Mouse (Mus musculus) forebrain, postnatal 0 days (tissue): ENCODE measurements around the gene Atp5b. TPM values are rescaled to one million over a fixed set of nuclear protein-coding genes. Genes with fewer than 3 reads are reported as not detected.

Experiments used
- ATAC-seq: fragments of 200-750 bp; cut with Nextera tagmentation; 2 replicates; pipeline ENCODE4 v1.8.0; 2017; ENCODE audit warnings: mild to moderate bottlenecking, moderate library complexity
- DNase-seq: peaks from one replicate; pipeline ENCODE4 v3.0.0-alpha.2; 2015
- H3K27ac ChIP-seq: fragments of 300-500 bp; sonication (generic); 2 replicates; pipeline ENCODE4 v1.5.1; 2014; ENCODE audit warnings: low read depth, mild to moderate bottlenecking, antibody characterized with exemption, low read length, moderate library complexity, mixed read lengths
- H3K27me3 ChIP-seq: fragments of 300-500 bp; sonication (generic); 2 replicates; pipeline ENCODE4 v1.6.1; 2014; ENCODE audit warnings: mild to moderate bottlenecking, low read length, mixed read lengths; ENCODE audit not compliant: insufficient read depth
- H3K36me3 ChIP-seq: fragments of 300-500 bp; sonication (generic); 2 replicates; pipeline ENCODE4 v1.6.1; 2014; ENCODE audit warnings: mild to moderate bottlenecking, moderate library complexity; ENCODE audit not compliant: insufficient read depth
- H3K4me1 ChIP-seq: fragments of 300-500 bp; sonication (generic); 2 replicates; pipeline ENCODE4 v1.6.1; 2014; ENCODE audit warnings: antibody characterized with exemption; ENCODE audit not compliant: insufficient read depth
- H3K4me2 ChIP-seq: fragments of 300-500 bp; sonication (generic); 2 replicates; pipeline ENCODE4 v1.6.1; 2014; ENCODE audit warnings: low read depth, mild to moderate bottlenecking, moderate library complexity
- H3K4me3 ChIP-seq: fragments of 300-500 bp; sonication (generic); 2 replicates; pipeline ENCODE4 v1.5.1; 2014; ENCODE audit warnings: low read depth, low read length, mixed read lengths
- H3K9ac ChIP-seq: fragments of 300-500 bp; sonication (generic); 2 replicates; pipeline ENCODE4 v1.6.1; 2014; ENCODE audit warnings: mild to moderate bottlenecking
- H3K9me3 ChIP-seq: fragments of 300-500 bp; sonication (generic); 2 replicates; pipeline ENCODE4 v1.6.1; 2016; ENCODE audit warnings: low read length
- CTCF ChIP-seq: sonication (generic); IDR thresholded peaks from 2 replicates; pipeline ENCODE4 v1.5.1; 2016; ENCODE audit warnings: antibody characterized with exemption, control low read depth, low read depth
- WGBS: fragments of 180-500 bp; shearing (Covaris S2); extraction: QIAGEN DNeasy Blood & Tissue Kit; methylation state at CpG from one replicate; pipeline ENCODE4 v1.1.7; 2014; 5-methylcytosine and 5-hydroxymethylcytosine counted together
- microRNA counts: library from miRNA; unstranded; fragments of <30 nt; microRNA quantifications from one replicate; lab custom pipeline; 2015
- microRNA-seq, 2 experiments: library from miRNA; unstranded; fragments of <30 nt; microRNA quantifications; one replicate each; pipeline ENCODE4; 2016
- polyA plus RNA-seq: library from polyadenylated mRNA; unstranded; fragments of >200 nt; fragmentation: Nextera tagmentation; extraction: Ambion mirVana; gene quantifications from 2 replicates; pipeline ENCODE4 v1.2.1, GENCODE M21; 2015
- total RNA-seq: library from RNA; depleted of rRNA; stranded (reverse); fragments of >200 nt; gene quantifications from 2 replicates; pipeline ENCODE4 v1.2.3, GENCODE M21; 2014; rRNA removed

Gene Atp5b
- total and polyA plus RNA-seq, 2 experiments from 2014 or later, result 2,164 to 2,914 TPM

DNA sequence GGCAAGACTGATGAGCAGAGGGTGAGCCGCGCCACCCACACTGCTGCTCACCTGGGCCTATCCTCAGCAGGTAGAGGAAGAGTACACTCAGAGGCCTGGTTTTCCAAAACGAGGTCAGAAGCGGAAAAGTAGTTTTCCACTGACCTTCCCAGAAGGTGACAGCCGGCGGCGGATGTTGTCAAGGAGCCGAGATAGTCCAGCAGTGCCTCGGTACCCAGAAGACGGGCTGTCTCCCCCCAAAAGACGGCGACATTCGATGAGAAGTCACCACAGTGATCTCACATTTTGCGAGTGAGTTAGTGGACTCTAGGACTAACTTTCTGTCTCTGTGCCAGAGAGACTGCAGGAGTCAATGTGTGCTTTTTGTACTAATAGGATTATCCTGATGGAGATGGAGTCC, 42.9 kb downstream of the Atp5b start:
- 95% methylated on average over 14 of the region's 14 CpGs for WGBS
- H3K9me3 ChIP-seq, result no peaks in the 10 kb centered on the region
- H3K9ac ChIP-seq, result no peak overlapping the region
- peaks cover 85% of the 10 kb centered on the region for H3K36me3 ChIP-seq
- no peak overlapping the region for H3K4me2 ChIP-seq
- H3K27me3 ChIP-seq, result no peaks in the 10 kb centered on the region
- TF ChIP-seq CTCF, result no peak
- H3K4me3 ChIP-seq, result no peak overlapping the region
- H3K4me1 ChIP-seq, result no peaks in the 10 kb centered on the region
- DNase-seq (no peak), ATAC-seq (no peak)
- no peak overlapping the region for H3K27ac ChIP-seq

DNA sequence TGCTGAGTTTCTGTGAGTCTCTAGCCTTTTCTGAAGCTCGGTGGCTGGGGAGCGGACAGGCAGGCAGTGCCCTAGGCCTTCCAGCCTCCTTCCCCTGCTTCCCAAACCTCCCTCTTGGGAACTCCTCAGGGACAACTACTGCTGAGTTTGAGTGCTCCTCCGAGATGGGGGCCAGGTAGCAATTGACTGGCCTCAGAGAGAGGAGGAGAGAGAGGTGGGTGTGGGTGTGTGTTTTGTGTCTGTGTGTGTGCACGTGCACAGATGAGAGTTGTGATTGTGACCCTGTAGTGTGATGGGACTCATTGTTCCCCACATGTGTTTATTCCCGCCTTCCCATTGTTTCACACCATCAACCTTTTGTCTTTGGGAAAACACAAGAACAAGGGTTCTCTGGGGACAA, 44.4 kb downstream of the Atp5b start:
- Histone ChIP-seq H3K27ac (no peak overlapping the region), H3K27me3 (no peaks in the 10 kb centered on the region), H3K36me3 (peaks cover 70% of the 10 kb centered on the region), H3K4me3 (no peak overlapping the region), H3K4me1 (no peaks in the 10 kb centered on the region), H3K4me2 (no peak overlapping the region), H3K9me3 (no peaks in the 10 kb centered on the region), H3K9ac (no peak overlapping the region)
- ATAC-seq (no peak), DNase-seq (no peak)
- TF ChIP-seq CTCF, result no peak
- WGBS, result 69% methylated on average over 5 of the region's 5 CpGs

- Histone ChIP-seq H3K4me3 (no peak overlapping the region), H3K36me3 (peaks cover 63% of the 10 kb centered on the region), H3K9me3 (no peaks in the 10 kb centered on the region), H3K9ac (no peak overlapping the region), H3K27ac (no peak overlapping the region), H3K4me1 (no peaks in the 10 kb centered on the region), H3K27me3 (no peaks in the 10 kb centered on the region), H3K4me2 (no peak overlapping the region)
- DNase-seq (no peak), ATAC-seq (no peak)
- no peak for TF ChIP-seq CTCF
- 86% methylated on average over 8 of the region's 8 CpGs for WGBS
Observed at GRCm38 (mm10) chr10:128128143-128128542, 45.1 kb downstream of the Atp5b start.

DNA sequence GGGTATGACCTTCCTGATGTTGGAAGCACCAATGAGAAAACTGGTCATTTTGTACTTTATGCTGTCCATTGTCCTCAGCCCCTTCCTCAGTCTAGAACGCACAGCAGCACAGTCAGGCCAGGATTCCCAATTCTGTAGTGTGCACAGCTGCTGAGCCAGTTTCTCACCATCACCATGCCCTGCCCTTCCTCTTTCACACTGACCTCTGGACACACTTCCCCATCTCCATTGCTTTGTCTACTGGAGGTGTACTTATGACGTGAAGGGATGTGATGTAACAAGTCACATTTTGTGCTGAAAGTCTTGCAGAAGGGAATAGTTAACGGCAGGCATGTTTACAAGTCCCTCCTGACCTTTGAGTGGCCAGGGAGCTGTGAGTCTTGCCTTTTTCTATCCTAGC, 48.2 kb downstream of the Atp5b start:
- WGBS, result 76% methylated on average over 3 of the region's 3 CpGs
- no peak overlapping the region for H3K27ac ChIP-seq
- no peaks in the 10 kb centered on the region for H3K4me1 ChIP-seq
- no peak for DNase-seq
- TF ChIP-seq CTCF, result no peak
- H3K36me3 ChIP-seq, result peaks cover 32% of the 10 kb centered on the region
- H3K9ac ChIP-seq, result no peak overlapping the region
- no peak overlapping the region for H3K4me2 ChIP-seq
- H3K9me3 ChIP-seq, result no peaks in the 10 kb centered on the region
- H3K4me3 ChIP-seq, result no peak overlapping the region
- no peaks in the 10 kb centered on the region for H3K27me3 ChIP-seq
- no peak for ATAC-seq

- Histone ChIP-seq H3K27me3 (no peaks in the 10 kb centered on the region), H3K4me1 (no peaks in the 10 kb centered on the region), H3K4me3 (no peak overlapping the region), H3K4me2 (no peak overlapping the region), H3K9ac (no peak overlapping the region), H3K27ac (no peak overlapping the region), H3K9me3 (no peaks in the 10 kb centered on the region), H3K36me3 (peaks cover 27% of the 10 kb centered on the region)
- TF ChIP-seq CTCF, result no peak
- ATAC-seq (no peak), DNase-seq (no peak)
Observed at GRCm38 (mm10) chr10:128131812-128132211, 48.7 kb downstream of the Atp5b start.

DNA sequence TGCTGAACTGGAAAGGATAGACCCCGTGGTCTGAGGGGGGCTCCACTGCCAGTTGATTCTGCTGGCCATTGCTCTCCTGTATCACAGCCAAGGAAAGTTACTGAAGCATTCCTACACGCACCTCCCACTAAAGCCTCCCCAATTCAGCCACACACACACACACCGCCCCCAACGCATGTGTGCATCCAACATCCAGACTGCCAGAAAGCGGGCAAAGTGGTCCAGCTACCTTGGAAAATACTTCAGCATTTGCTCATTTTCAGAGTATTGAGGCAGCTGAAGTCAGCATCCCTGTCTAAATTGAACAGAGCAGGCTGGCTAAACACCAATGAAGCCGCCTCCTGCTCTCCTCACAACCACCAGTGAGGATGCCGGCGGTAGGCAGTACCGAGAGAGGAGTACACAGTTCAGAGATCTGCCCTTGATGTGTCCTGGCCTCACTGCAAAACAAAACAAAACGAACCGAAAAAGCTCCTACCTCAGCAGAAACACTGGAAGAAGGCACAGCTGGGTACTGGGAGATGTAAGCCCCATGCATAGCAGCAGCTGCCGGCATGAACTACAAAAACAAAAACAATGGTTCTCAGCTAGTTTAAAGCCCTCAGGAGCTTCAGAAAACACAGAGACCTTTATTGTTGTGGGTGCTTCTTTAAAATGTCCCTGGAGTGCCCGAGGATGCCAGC, 50.7 kb downstream of the Atp5b start:
- H3K27ac ChIP-seq, result no peak overlapping the region
- peak overlapping the region; percentile 18; the same call in 1 of the 2 replicates for H3K9ac ChIP-seq

GRCm38 (mm10) chr10:128135374-128135773, 52.3 kb downstream of the Atp5b start:
- H3K27ac ChIP-seq, result no peak overlapping the region
- TF ChIP-seq CTCF, result no peak
- DNase-seq (no peak), ATAC-seq (no peak)
- WGBS, result 91% methylated on average over 6 of the region's 6 CpGs
- no peaks in the 10 kb centered on the region for H3K4me1 ChIP-seq
- H3K4me3 ChIP-seq, result no peak overlapping the region
- H3K27me3 ChIP-seq, result no peaks in the 10 kb centered on the region
- no peak overlapping the region for H3K4me2 ChIP-seq
- H3K36me3 ChIP-seq, result peaks cover 4% of the 10 kb centered on the region; the same call in 1 of the 2 replicates
- H3K9me3 ChIP-seq, result no peaks in the 10 kb centered on the region
- H3K9ac ChIP-seq, result no peak overlapping the region

More for the DNA sequence above, 50.7 kb downstream of the Atp5b start:
- no peak for TF ChIP-seq CTCF
- no peak overlapping the region for H3K4me3 ChIP-seq
- no peaks in the 10 kb centered on the region for H3K4me1 ChIP-seq
- H3K9me3 ChIP-seq, result no peaks in the 10 kb centered on the region
- peaks cover 12% of the 10 kb centered on the region for H3K36me3 ChIP-seq
- WGBS, result 38% methylated on average over 13 of the region's 13 CpGs
- ATAC-seq, result peak; percentile 43; the same call in 1 of the 2 replicates
- no peak for DNase-seq
- no peaks in the 10 kb centered on the region for H3K27me3 ChIP-seq
- H3K4me2 ChIP-seq, result no peak overlapping the region

MicroRNAs within 50 kb of the gene (microRNA counts, 519-probe panel; counts per million panel counts)
- microRNA mmu-miR-677 (lab: Ali Mortazavi, UCI), result not detected

Small RNA genes lying within 50 kb of the gene (microRNA-seq; reads per million reads assigned to microRNA genes)
- 12.4 to 15.1 reads per million in 2 experiments for gene Mir677

Other genes with a start within 250 kb of the Atp5b start
- not detected in 2 replicates for gene Rdh19, start 233.3 kb upstream of the Atp5b start, total RNA-seq
- not detected in 2 replicates for gene Rdh19, start 233.3 kb upstream of the Atp5b start, polyA plus RNA-seq
- gene Rdh16f2, start 216.8 kb upstream of the Atp5b start, total RNA-seq, result not detected in 2 replicates
- gene Rdh16f2, start 216.8 kb upstream of the Atp5b start, polyA plus RNA-seq, result not detected in 2 replicates
- not detected in 2 replicates for gene Rdh7, start 194.5 kb upstream of the Atp5b start, total RNA-seq
- gene Rdh7, start 194.5 kb upstream of the Atp5b start, polyA plus RNA-seq, result not detected in 2 replicates
- not detected in 2 replicates for gene Sdr9c7, start 184.8 kb upstream of the Atp5b start, total RNA-seq
- gene Sdr9c7, start 184.8 kb upstream of the Atp5b start, polyA plus RNA-seq, result not detected in 2 replicates
- gene Hsd17b6, start 75.7 kb upstream of the Atp5b start, total RNA-seq, result not detected in 2 replicates
- gene Hsd17b6, start 75.7 kb upstream of the Atp5b start, polyA plus RNA-seq, result not detected in 2 replicates
- 22.9 and 33.2 TPM in 2 replicates for gene Prim1, start 68.1 kb upstream of the Atp5b start, total RNA-seq
- 35.5 and 37.3 TPM in 2 replicates for gene Prim1, start 68.1 kb upstream of the Atp5b start, polyA plus RNA-seq
- 630 and 780 TPM in 2 replicates for gene Naca, start 47.7 kb upstream of the Atp5b start, total RNA-seq
- 527 and 662 TPM in 2 replicates for gene Naca, start 47.7 kb upstream of the Atp5b start, polyA plus RNA-seq
- gene Ptges3, start 24.3 kb upstream of the Atp5b start, total RNA-seq, result 146 and 157 TPM in 2 replicates
- gene Ptges3, start 24.3 kb upstream of the Atp5b start, polyA plus RNA-seq, result 439 and 454 TPM in 2 replicates
- 9.3 and 10.0 TPM in 2 replicates for gene Baz2a, start 8.3 kb downstream of the Atp5b start, total RNA-seq
- 3.8 and 7.0 TPM in 2 replicates for gene Baz2a, start 8.3 kb downstream of the Atp5b start, polyA plus RNA-seq
- gene Rbms2, start 97.0 kb downstream of the Atp5b start, total RNA-seq, result 6.3 and 9.9 TPM in 2 replicates
- gene Rbms2, start 97.0 kb downstream of the Atp5b start, polyA plus RNA-seq, result 4.7 and 5.6 TPM in 2 replicates
- gene Gls2, start 111.2 kb downstream of the Atp5b start, total RNA-seq, result 1.00 and 2.1 TPM in 2 replicates
- 1.1 and 1.2 TPM in 2 replicates for gene Gls2, start 111.2 kb downstream of the Atp5b start, polyA plus RNA-seq
- gene Spryd4, start 128.5 kb downstream of the Atp5b start, total RNA-seq, result 20.7 and 20.8 TPM in 2 replicates
- 19.6 and 22.7 TPM in 2 replicates for gene Spryd4, start 128.5 kb downstream of the Atp5b start, polyA plus RNA-seq
- gene Mip, start 142.6 kb downstream of the Atp5b start, total RNA-seq, result 0.05 TPM in 1 of 2 replicates, not detected in the other
- gene Mip, start 142.6 kb downstream of the Atp5b start, polyA plus RNA-seq, result not detected in 2 replicates
- gene Timeless, start 148.8 kb downstream of the Atp5b start, total RNA-seq, result 9.3 and 11.7 TPM in 2 replicates
- gene Timeless, start 148.8 kb downstream of the Atp5b start, polyA plus RNA-seq, result 7.7 and 9.9 TPM in 2 replicates
- gene Apon, start 170.8 kb downstream of the Atp5b start, total RNA-seq, result not detected in 2 replicates
- gene Apon, start 170.8 kb downstream of the Atp5b start, polyA plus RNA-seq, result not detected in 2 replicates
- gene Apof, start 185.4 kb downstream of the Atp5b start, total RNA-seq, result 0.38 and 0.54 TPM in 2 replicates
- gene Apof, start 185.4 kb downstream of the Atp5b start, polyA plus RNA-seq, result 0.12 and 0.26 TPM in 2 replicates
- 7.2 and 8.1 TPM in 2 replicates for gene Stat2, start 187.3 kb downstream of the Atp5b start, total RNA-seq
- 6.8 and 10.3 TPM in 2 replicates for gene Stat2, start 187.3 kb downstream of the Atp5b start, polyA plus RNA-seq
- gene Il23a, start 215.5 kb downstream of the Atp5b start, total RNA-seq, result 0.31 TPM in 1 of 2 replicates, not detected in the other
- gene Il23a, start 215.5 kb downstream of the Atp5b start, polyA plus RNA-seq, result not detected in 2 replicates
- gene Pan2, start 220.1 kb downstream of the Atp5b start, total RNA-seq, result 14.9 and 20.0 TPM in 2 replicates
- gene Pan2, start 220.1 kb downstream of the Atp5b start, polyA plus RNA-seq, result 9.6 and 11.9 TPM in 2 replicates
- gene Cnpy2, start 239.2 kb downstream of the Atp5b start, total RNA-seq, result 50.1 and 57.5 TPM in 2 replicates
- 179 and 205 TPM in 2 replicates for gene Cnpy2, start 239.2 kb downstream of the Atp5b start, polyA plus RNA-seq